Mouse (Mus musculus) brown adipose tissue, adult 24 weeks (tissue): ENCODE data around the gene Txlna. TPM values are rescaled to one million over a fixed set of nuclear protein-coding genes. Genes with fewer than 3 reads are reported as not detected.

Experiments used
- H3K27ac ChIP-seq: fragments of 200-500 bp; replicated peaks from 2 replicates; pipeline ENCODE4 v1.5.1; 2012; ENCODE audit warnings: low read depth, mild to moderate bottlenecking, low read length
- H3K4me1 ChIP-seq: fragments of 200-500 bp; 2 replicates; pipeline ENCODE4 v1.6.1; 2012; ENCODE audit warnings: low read length, mixed read lengths; ENCODE audit not compliant: control insufficient read depth, insufficient read depth, insufficient read length
- H3K4me3 ChIP-seq: fragments of 200-500 bp; 2 replicates; pipeline ENCODE4 v1.5.1; 2012; ENCODE audit warnings: low read depth, mild to moderate bottlenecking, low read length, moderate library complexity; ENCODE audit not compliant: insufficient read depth
- polyA plus RNA-seq: library from polyadenylated mRNA; stranded (reverse); fragments of >200 nt; gene quantifications from 2 replicates; pipeline ENCODE4 v1.2.4, GENCODE M21; 2012; ENCODE audit not compliant: missing spikeins, insufficient read depth, insufficient read length

The Txlna gene
- polyA plus RNA-seq, 1 experiment: 15.8 TPM

GRCm38 (mm10) chr4:129618786-129619691 lies 21.8 kb downstream of the Txlna start, which contains the start of gene Iqcc:
TSS of gene Iqcc (minus strand) at chr4:129619099.
- H3K27ac ChIP-seq: peak within 1 kb of the TSS; percentile 80
- peak within 1 kb of the TSS; percentile 70 for H3K4me3 ChIP-seq
- H3K4me1 ChIP-seq: peaks cover 22% of the 10 kb centered on the region

GRCm38 (mm10) chr4:129618031-129618430 lies 22.8 kb downstream of the Txlna start:
- H3K27ac ChIP-seq: 0 out of 2 replicates have a peak overlapping the region, but pooled peaks have one; percentile 78
- H3K4me3 ChIP-seq: peak overlapping the region; percentile 70
- H3K4me1 ChIP-seq: peaks cover 22% of the 10 kb centered on the region

DNA sequence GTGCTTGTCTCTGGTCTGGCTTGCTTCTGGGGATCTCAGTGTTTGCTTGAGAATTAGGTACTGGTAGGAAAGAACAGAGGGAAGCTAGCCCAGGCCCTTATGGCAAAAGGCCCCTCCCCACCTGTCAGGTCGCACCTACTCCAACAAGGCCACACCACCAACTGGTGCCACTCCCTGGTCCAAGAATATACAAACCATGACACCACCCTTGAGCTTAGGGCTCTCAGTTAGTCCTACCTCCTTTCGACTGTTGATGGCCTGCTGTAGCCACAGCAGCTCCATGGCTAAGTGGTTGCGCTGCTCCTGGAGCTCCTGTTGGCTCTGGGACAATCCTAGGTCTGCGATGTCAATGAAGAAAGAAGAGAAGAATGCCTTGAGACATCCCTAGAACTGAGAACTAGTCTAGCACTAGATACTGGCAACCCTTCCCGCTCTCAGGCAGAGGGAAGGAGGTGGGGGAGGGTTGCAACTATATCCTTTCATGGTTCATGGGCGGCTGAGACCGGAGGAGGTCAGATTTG lies 23.7 kb downstream of the Txlna start:
- Histone ChIP-seq H3K4me1 (peaks cover 15% of the 10 kb centered on the region), H3K4me3 (no peak overlapping the region)

GRCm38 (mm10) chr4:129616631-129617030 lies 24.2 kb downstream of the Txlna start:
- Histone ChIP-seq H3K4me3 (no peak overlapping the region), H3K27ac (no peak overlapping the region), H3K4me1 (peaks cover 10% of the 10 kb centered on the region)

More for the DNA sequence above, 23.7 kb downstream of the Txlna start:
- H3K27ac ChIP-seq: no peak overlapping the region

DNA sequence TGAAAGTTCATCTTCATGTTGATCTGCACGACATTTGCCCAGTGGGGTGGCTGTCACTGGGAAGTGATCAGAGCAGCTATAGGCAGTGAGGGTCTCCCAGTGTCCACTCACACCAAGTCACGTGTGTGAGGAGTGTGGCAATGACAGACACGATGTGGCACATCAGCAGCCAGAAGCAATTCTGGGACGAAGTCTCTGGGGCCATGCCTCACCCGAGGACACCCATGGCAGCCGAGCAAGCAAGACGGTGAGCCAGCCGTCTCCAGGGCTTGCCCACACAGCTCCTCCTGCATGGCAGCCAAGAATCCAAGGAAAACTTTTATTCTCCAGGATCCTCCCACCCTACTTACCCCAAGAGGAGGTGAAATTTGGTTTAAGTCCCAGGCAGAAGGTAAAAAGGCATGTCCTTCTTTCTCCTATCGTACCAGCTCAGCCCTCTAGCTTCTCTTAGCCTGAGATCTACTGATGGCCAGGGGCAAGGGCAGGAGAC lies 25.0 kb downstream of the Txlna start:
- H3K4me3 ChIP-seq: no peak overlapping the region
- no peak overlapping the region for H3K27ac ChIP-seq
- peaks cover 10% of the 10 kb centered on the region for H3K4me1 ChIP-seq

GRCm38 (mm10) chr4:129614093-129614492 lies 26.8 kb downstream of the Txlna start, which contains the start of gene Dcdc2b:
TSS of gene Dcdc2b (minus strand) at chr4:129614257.
- H3K4me3 ChIP-seq: no peak within 1 kb of the TSS
- peaks cover 5% of the 10 kb centered on the region; the same call in 1 of the 2 replicates for H3K4me1 ChIP-seq
- H3K27ac ChIP-seq: no peak within 1 kb of the TSS

GRCm38 (mm10) chr4:129610472-129610871 lies 30.4 kb downstream of the Txlna start:
- Histone ChIP-seq H3K27ac (no peak overlapping the region), H3K4me1 (no peaks in the 10 kb centered on the region), H3K4me3 (no peak overlapping the region)

- Histone ChIP-seq H3K4me3 (no peak overlapping the region), H3K4me1 (no peaks in the 10 kb centered on the region), H3K27ac (no peak overlapping the region)
These were observed 30.8 kb downstream of the Txlna start for GRCm38 (mm10) chr4:129610026-129610425.

DNA sequence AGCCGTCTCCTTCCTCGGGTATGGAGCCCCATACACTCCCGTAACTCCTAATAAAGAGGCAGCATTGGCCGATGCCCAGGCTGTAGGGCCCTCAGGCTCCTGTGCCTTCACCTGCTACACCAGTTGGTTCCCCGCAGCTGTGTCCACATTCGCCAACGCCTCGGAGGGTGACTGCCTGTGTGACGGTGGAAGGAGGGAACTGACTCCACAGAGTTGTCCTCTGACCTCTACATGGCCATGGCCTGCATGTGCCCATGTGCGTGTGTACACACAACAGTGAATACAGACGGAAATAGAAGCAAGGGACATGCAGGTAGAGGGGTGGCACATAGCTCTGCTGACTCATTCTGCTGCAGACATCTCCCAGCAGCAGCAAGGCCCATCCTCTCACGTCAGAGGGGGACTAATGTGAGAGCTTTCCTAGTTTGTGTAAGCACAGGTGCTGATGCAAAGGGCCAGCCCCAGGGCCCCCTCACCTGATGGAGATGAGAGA lies 31.7 kb downstream of the Txlna start:
- no peaks in the 10 kb centered on the region for H3K4me1 ChIP-seq
- H3K27ac ChIP-seq: no peak overlapping the region
- no peak overlapping the region for H3K4me3 ChIP-seq

- no peaks in the 10 kb centered on the region for H3K4me1 ChIP-seq
- no peak overlapping the region for H3K4me3 ChIP-seq
- H3K27ac ChIP-seq: no peak overlapping the region
These were observed 32.3 kb downstream of the Txlna start for GRCm38 (mm10) chr4:129608426-129609025.

DNA sequence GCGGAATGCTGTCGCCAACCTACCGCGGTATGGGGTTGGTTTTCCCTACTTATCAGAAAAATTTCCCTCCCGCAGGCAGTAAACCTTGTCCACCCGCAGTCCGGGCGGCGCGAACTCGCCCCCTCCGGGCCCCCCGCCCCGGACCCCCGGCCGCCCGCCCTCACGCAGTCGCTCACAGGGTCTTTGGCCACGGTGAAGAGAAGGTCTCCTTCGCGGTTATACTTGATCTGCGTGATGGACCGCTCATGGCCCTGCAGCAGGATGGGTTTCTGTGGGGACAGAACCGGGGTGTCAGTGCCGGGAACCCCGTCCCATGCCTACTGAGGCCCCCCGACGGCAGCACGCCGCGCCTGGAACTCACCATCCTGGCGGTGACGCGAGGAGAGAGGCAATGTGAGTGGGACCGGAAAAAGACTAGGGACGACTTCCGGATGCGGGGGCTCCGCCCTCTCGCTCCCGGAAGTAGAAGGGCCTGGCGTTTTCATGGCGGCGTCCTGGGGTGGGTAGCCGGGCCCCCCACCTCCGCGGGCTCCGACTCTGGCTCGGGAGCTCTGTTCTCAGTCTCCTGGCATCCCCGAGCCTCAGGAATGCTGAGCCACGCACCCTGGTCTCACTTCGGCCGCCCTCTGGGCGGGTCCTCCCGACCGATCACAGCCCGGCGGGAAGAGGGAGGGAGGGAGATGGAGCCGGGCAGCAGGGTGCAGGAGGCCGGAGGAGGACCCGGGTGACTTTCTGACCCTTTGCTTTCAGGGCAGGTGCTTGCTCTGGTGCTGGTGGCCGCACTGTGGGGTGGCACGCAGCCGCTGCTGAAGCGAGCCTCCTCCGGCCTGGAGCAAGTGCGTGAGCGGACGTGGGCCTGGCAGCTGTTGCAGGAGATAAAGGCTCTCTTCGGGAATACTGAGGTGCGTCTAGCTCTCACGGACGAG lies 40.4 kb downstream of the Txlna start, which contains the start of the genes Eif3i and Tmem234:
Gene Eif3i (minus strand): TSS at position 416 of the 926 bp plus-strand sequence.
Gene Tmem234 (plus strand): TSS at position 436 of the 926 bp plus-strand sequence.
- peaks cover 10% of the 10 kb centered on the region for H3K4me1 ChIP-seq
- H3K27ac ChIP-seq: peak within 1 kb of the TSS; percentile 85
- H3K4me3 ChIP-seq: peak within 1 kb of the TSS; percentile 100

GRCm38 (mm10) chr4:129588865-129589264 lies 52.0 kb downstream of the Txlna start:
- no peak overlapping the region for H3K4me3 ChIP-seq
- no peaks in the 10 kb centered on the region for H3K4me1 ChIP-seq
- no peak overlapping the region for H3K27ac ChIP-seq

- no peak overlapping the region for H3K4me3 ChIP-seq
- no peaks in the 10 kb centered on the region for H3K4me1 ChIP-seq
- no peak overlapping the region for H3K27ac ChIP-seq
These were observed 53.9 kb downstream of the Txlna start for GRCm38 (mm10) chr4:129586943-129587342.

DNA sequence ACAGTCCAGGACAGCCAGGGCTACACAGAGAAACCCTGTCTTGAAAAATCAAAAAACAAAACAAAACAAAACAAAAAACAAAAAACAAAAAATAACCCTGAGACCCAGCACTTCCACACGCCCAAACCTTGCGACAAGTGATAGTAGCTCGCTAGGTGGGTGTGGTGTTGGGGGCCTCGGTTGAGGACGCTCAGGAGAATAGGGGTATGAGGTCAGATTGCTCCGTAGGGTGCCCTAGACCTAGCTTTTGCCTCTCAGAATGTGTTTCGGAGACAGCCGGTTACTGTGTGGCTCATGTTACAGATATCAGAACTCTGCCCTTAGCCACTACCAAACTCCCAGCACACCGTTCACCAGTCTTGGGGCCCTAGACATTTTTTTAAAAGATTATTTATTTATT lies 55.1 kb downstream of the Txlna start:
- H3K4me1 ChIP-seq: no peaks in the 10 kb centered on the region
- H3K27ac ChIP-seq: no peak overlapping the region
- no peak overlapping the region for H3K4me3 ChIP-seq
